ENCODE assay signal across 11 mouse cellular contexts in the genomic region with DNA sequence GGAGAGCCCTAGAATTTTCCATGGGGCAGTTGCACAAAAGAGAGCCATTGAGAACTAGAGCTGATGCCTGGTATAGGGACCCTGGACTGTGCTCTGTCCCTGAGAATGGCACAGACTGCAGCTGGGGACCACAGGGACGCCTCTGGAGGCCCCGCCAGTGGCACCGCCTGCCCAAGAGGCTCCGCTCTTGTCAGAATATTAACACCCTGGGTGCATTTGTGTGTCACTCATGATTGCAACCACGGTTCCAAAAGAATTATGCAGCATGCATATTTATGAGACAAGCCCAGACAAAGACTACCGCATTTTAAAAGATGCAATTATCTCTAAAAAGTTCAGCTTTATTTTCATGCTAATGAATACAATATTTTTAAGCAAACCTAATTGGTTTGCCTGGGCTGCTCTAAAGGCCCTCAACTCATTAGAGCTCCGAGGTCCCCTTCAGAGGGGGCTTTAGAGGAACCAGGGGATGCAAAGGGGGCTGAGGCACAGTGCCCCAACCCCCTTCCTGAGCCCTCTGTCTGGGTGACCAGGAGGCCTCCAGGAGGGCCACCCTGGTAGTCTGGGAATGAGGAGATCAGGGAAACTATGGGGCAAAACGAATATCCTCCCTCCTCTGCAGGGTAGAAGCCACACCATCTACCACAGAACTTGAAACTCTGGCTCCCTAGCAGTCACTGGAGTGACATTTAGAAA. TPM values are rescaled to one million over a fixed set of nuclear protein-coding genes. Genes with fewer than 3 reads are reported as not detected.
DNase-seq lines count a peak whose midpoint lies in the region; ATAC-seq and TF ChIP-seq lines count a peak whose summit lies in the region.
"Had no signal": no experiment of that assay in that cellular context is flagged by ENCODE, and none has a peak within 500 bp of the region (broad histone marks: within the 10 kb centered on the region; RNA-seq: fewer than 3 reads in every experiment).

No protein-coding gene starts in this region.

- WGBS in embryonic facial prominence, embryonic 10.5 days, result 48% methylated on average over 8 of the region's 8 CpGs
- 14% methylated on average over 8 of the region's 8 CpGs for WGBS in hindbrain, embryonic 12.5 days
- 12% methylated on average over 8 of the region's 8 CpGs for WGBS in midbrain, embryonic 15.5 days

- H3K27ac ChIP-seq in embryonic facial prominence, embryonic 10.5 days (replicated peaks), result peak overlapping the region; percentile 60
- H3K27ac ChIP-seq in hindbrain, embryonic 12.5 days, result peak overlapping the region; percentile 87
- peak overlapping the region; percentile 68 for H3K27ac ChIP-seq in midbrain, embryonic 15.5 days
- H3K27ac ChIP-seq: heart, embryonic 13.5 days; left cerebral cortex, adult 2 months; liver, embryonic 14.5 days had no signal

- H3K9me3 ChIP-seq in embryonic facial prominence, embryonic 10.5 days, result no peaks in the 10 kb centered on the region
- no peaks in the 10 kb centered on the region for H3K9me3 ChIP-seq in hindbrain, embryonic 12.5 days (replicated peaks)
- no peaks in the 10 kb centered on the region for H3K9me3 ChIP-seq in midbrain, embryonic 15.5 days

- ATAC-seq in hindbrain, embryonic 12.5 days (ENCODE audit: low FRiP score), result peak; percentile 94
- peak; percentile 80 for ATAC-seq in midbrain, embryonic 15.5 days (replicated peaks)
- ATAC-seq in inflammation-experienced regulatory T-cells, adult 6 months, result no peak

- no peak for TF ChIP-seq POLR2A in brain, embryonic 14.5 days (IDR thresholded peaks at IDR 0.05; ENCODE audit: borderline replicate concordance, extremely low read depth, insufficient read depth, insufficient read length, poor library complexity, severe bottlenecking)

- H3K27me3 ChIP-seq in embryonic facial prominence, embryonic 10.5 days (replicated peaks; ENCODE audit: low read depth, poor library complexity, severe bottlenecking), result peaks cover 21% of the 10 kb centered on the region
- H3K27me3 ChIP-seq in hindbrain, embryonic 12.5 days, result peaks cover 3% of the 10 kb centered on the region; the same call in 1 of the 2 replicates
- H3K27me3 ChIP-seq in midbrain, embryonic 15.5 days (replicated peaks), result no peaks in the 10 kb centered on the region

- H3K4me1 ChIP-seq in embryonic facial prominence, embryonic 10.5 days, result peaks cover 55% of the 10 kb centered on the region
- H3K4me1 ChIP-seq in hindbrain, embryonic 12.5 days, result peaks cover 47% of the 10 kb centered on the region
- H3K4me1 ChIP-seq in midbrain, embryonic 15.5 days, result peaks cover 48% of the 10 kb centered on the region

- peak; percentile 97 for DNase-seq in brain, embryonic 14.5 days (ENCODE audit: low read depth)
- peak; percentile 24 for DNase-seq in embryonic facial prominence, embryonic 10.5 days (ENCODE audit: low spot score)
- no peak for DNase-seq in urinary bladder, postnatal 14 days (ENCODE audit: low spot score)
- no peak for DNase-seq in adrenal gland, adult 2 months
- DNase-seq: cerebellum, postnatal 36 days had no signal

- no peaks in the 10 kb centered on the region for H3K36me3 ChIP-seq in embryonic facial prominence, embryonic 10.5 days (replicated peaks)
- no peaks in the 10 kb centered on the region for H3K36me3 ChIP-seq in hindbrain, embryonic 12.5 days
- no peaks in the 10 kb centered on the region for H3K36me3 ChIP-seq in midbrain, embryonic 15.5 days (replicated peaks)
- H3K36me3 ChIP-seq: heart, embryonic 13.5 days had no signal

- no peak for TF ChIP-seq CTCF in brain, embryonic 14.5 days (IDR thresholded peaks at IDR 0.05; ENCODE audit: borderline replicate concordance, extremely low read depth, insufficient read depth, insufficient read length)

- no peak overlapping the region for H3K4me3 ChIP-seq in embryonic facial prominence, embryonic 10.5 days
- H3K4me3 ChIP-seq in hindbrain, embryonic 12.5 days, result no peak overlapping the region
- H3K4me3 ChIP-seq in midbrain, embryonic 15.5 days, result no peak overlapping the region
- H3K4me3 ChIP-seq: heart, embryonic 13.5 days; left cerebral cortex, adult 2 months had no signal

- no peak overlapping the region for H3K9ac ChIP-seq in hindbrain, embryonic 12.5 days
- H3K9ac ChIP-seq in midbrain, embryonic 15.5 days, result no peak overlapping the region
- H3K9ac ChIP-seq: heart, embryonic 13.5 days; liver, embryonic 14.5 days had no signal

- H3K4me2 ChIP-seq in hindbrain, embryonic 12.5 days (replicated peaks), result no peak overlapping the region
- H3K4me2 ChIP-seq in midbrain, embryonic 15.5 days, result no peak overlapping the region
- H3K4me2 ChIP-seq: heart, embryonic 13.5 days had no signal

RNA-seq across cellular contexts. Expression of gene Rplp1, which starts 41.9 kb away (rescaled TPM):
- 4,229 and 5,499 TPM in 2 replicates for polyA plus RNA-seq in brain, embryonic 14.5 days (2012; rRNA removed)
- 1,152 and 1,189 TPM in 2 replicates for polyA plus RNA-seq in embryonic facial prominence, embryonic 10.5 days (2016; fragmentation: Nextera tagmentation; extraction: Ambion mirVana)
- polyA plus RNA-seq in hindbrain, embryonic 12.5 days (2016; fragmentation: Nextera tagmentation; extraction: Ambion mirVana), result 692 and 796 TPM in 2 replicates
- polyA plus RNA-seq in midbrain, embryonic 15.5 days (2015; fragmentation: Nextera tagmentation; extraction: Ambion mirVana), result 856 and 860 TPM in 2 replicates
- polyA plus RNA-seq in inflammation-experienced regulatory T-cells, adult 6 months (2017; shearing (Covaris generic)), result 1,000 to 10,000 TPM; 2,175 to 3,618 (median 3,142) TPM
- 1,000 to 10,000 TPM; 2,277 to 2,466 TPM for total RNA-seq in adrenal gland, adult 2 months (2021)
- polyA plus RNA-seq in adrenal gland, adult 2 months (2012; rRNA removed), result 10,700 and 12,163 TPM in 2 replicates

Comparison
In these comparisons a context has a peak if more than half of its experiments do, and no peak if none do; other contexts are left out.
1. DNase-seq: peak in brain, embryonic 14.5 days (single experiment) and embryonic facial prominence, embryonic 10.5 days (single experiment); none in urinary bladder, postnatal 14 days (single experiment) and adrenal gland, adult 2 months (single experiment).
2. Peak in every context shown above with its lines, with median percentiles within 50 percentile points of each other: H3K27ac ChIP-seq.